Mouse (Mus musculus): ENCODE measurements around the gene Sfxn5.
A peak's percentile ranks its signal among the peaks of the same experiment; 100 is the strongest.

Gene Sfxn5

GRCm38 (mm10) chr6:85332351-85332999 is 747 bp downstream of the Sfxn5 start:
- peak; percentile 18 for DNase-seq

- DNase-seq: no peak
These were observed 1.5 kb downstream of the Sfxn5 start for GRCm38 (mm10) chr6:85331736-85332135.

GRCm38 (mm10) chr6:85331221-85331735 is 1.9 kb downstream of the Sfxn5 start:
- DNase-seq: peak; percentile 43

- no peak for DNase-seq
These were observed 3.5 kb downstream of the Sfxn5 start for GRCm38 (mm10) chr6:85329666-85330185.

- DNase-seq: no peak
These were observed 6.7 kb downstream of the Sfxn5 start for GRCm38 (mm10) chr6:85326564-85326963.

GRCm38 (mm10) chr6:85325109-85325508 is 8.1 kb downstream of the Sfxn5 start:
- DNase-seq: no peak

GRCm38 (mm10) chr6:85320445-85320866 is 12.8 kb downstream of the Sfxn5 start:
- no peak for DNase-seq

GRCm38 (mm10) chr6:85316211-85316610 is 17.0 kb downstream of the Sfxn5 start:
- no peak for DNase-seq

GRCm38 (mm10) chr6:85314064-85314798 is 19.0 kb downstream of the Sfxn5 start:
- DNase-seq: no peak

GRCm38 (mm10) chr6:85307894-85308293 is 25.3 kb downstream of the Sfxn5 start:
- DNase-seq: no peak

GRCm38 (mm10) chr6:85306375-85306774 is 26.8 kb downstream of the Sfxn5 start:
- DNase-seq: no peak

GRCm38 (mm10) chr6:85305826-85306225 is 27.4 kb downstream of the Sfxn5 start:
- DNase-seq: no peak

- no peak for DNase-seq
These were observed 28.3 kb downstream of the Sfxn5 start for GRCm38 (mm10) chr6:85304966-85305365.

GRCm38 (mm10) chr6:85302326-85303055 is 30.7 kb downstream of the Sfxn5 start:
- DNase-seq: peak; percentile 17

GRCm38 (mm10) chr6:85295384-85296167 is 37.6 kb downstream of the Sfxn5 start:
- peak; percentile 81 for DNase-seq

- DNase-seq: no peak
These were observed 39.2 kb downstream of the Sfxn5 start for GRCm38 (mm10) chr6:85294004-85294379.

- DNase-seq: peak; percentile 56
These were observed 39.8 kb downstream of the Sfxn5 start for GRCm38 (mm10) chr6:85293255-85294003.

GRCm38 (mm10) chr6:85290869-85291824 is 42.1 kb downstream of the Sfxn5 start:
- peak; percentile 4 for DNase-seq

- DNase-seq: no peak
These were observed 44.9 kb downstream of the Sfxn5 start for GRCm38 (mm10) chr6:85288193-85288857.

Measured in lung, postnatal 36 days (tissue).